Mouse (Mus musculus): Measurements from ENCODE around the gene Mybpc1. TPM values are rescaled to one million over a fixed set of nuclear protein-coding genes. Genes with fewer than 3 reads are reported as not detected.
A peak's percentile ranks its signal among the peaks of the same experiment; 100 is the strongest.

Gene Mybpc1
- total RNA-seq (2015) (not detected in 2 replicates), total RNA-seq (2017) (not detected in 2 replicates)

- ATAC-seq (ENCODE audit: poor library complexity, severe bottlenecking): no peak
Measured at GRCm38 (mm10) chr10:88604943-88605342, at the start of gene Mybpc1. Mybpc1 (minus strand) TSS chr10:88605152.

GRCm38 (mm10) chr10:88645448-88645847 is 40.5 kb upstream of the Mybpc1 start:
- no peak for ATAC-seq (ENCODE audit: poor library complexity, severe bottlenecking)

- ATAC-seq (ENCODE audit: poor library complexity, severe bottlenecking): no peak
Measured at GRCm38 (mm10) chr10:88631330-88631953, 26.5 kb upstream of the Mybpc1 start.

- no peak for ATAC-seq (ENCODE audit: poor library complexity, severe bottlenecking)
Measured at GRCm38 (mm10) chr10:88630663-88631329, 25.8 kb upstream of the Mybpc1 start.

- ATAC-seq (ENCODE audit: poor library complexity, severe bottlenecking): no peak
Measured at GRCm38 (mm10) chr10:88627052-88627451, 22.1 kb upstream of the Mybpc1 start.

GRCm38 (mm10) chr10:88626176-88626575 is 21.2 kb upstream of the Mybpc1 start:
- no peak for ATAC-seq (ENCODE audit: poor library complexity, severe bottlenecking)

- ATAC-seq (ENCODE audit: poor library complexity, severe bottlenecking): no peak
Measured at GRCm38 (mm10) chr10:88624300-88624699, 19.3 kb upstream of the Mybpc1 start.

GRCm38 (mm10) chr10:88622624-88623023 is 17.7 kb upstream of the Mybpc1 start:
- peak; percentile 35; the same call in 1 of the 2 replicates for ATAC-seq (ENCODE audit: poor library complexity, severe bottlenecking)

GRCm38 (mm10) chr10:88620809-88621208 is 15.9 kb upstream of the Mybpc1 start:
- no peak for ATAC-seq (ENCODE audit: poor library complexity, severe bottlenecking)

GRCm38 (mm10) chr10:88613051-88613450 is 8.1 kb upstream of the Mybpc1 start:
- ATAC-seq (ENCODE audit: poor library complexity, severe bottlenecking): no peak

- ATAC-seq (ENCODE audit: poor library complexity, severe bottlenecking): no peak
Measured at GRCm38 (mm10) chr10:88606686-88607085, 1.7 kb upstream of the Mybpc1 start.

GRCm38 (mm10) chr10:88606065-88606464 is 1.1 kb upstream of the Mybpc1 start:
- ATAC-seq (ENCODE audit: poor library complexity, severe bottlenecking): no peak

GRCm38 (mm10) chr10:88603773-88604172 is 1.2 kb downstream of the Mybpc1 start:
- no peak for ATAC-seq (ENCODE audit: poor library complexity, severe bottlenecking)

- no peak for ATAC-seq (ENCODE audit: poor library complexity, severe bottlenecking)
Measured at GRCm38 (mm10) chr10:88603256-88603655, 1.7 kb downstream of the Mybpc1 start.

- no peak for ATAC-seq (ENCODE audit: poor library complexity, severe bottlenecking)
Measured at GRCm38 (mm10) chr10:88600591-88600990, 4.4 kb downstream of the Mybpc1 start.

GRCm38 (mm10) chr10:88592316-88592715 is 12.6 kb downstream of the Mybpc1 start:
- no peak for ATAC-seq (ENCODE audit: poor library complexity, severe bottlenecking)

- ATAC-seq (ENCODE audit: poor library complexity, severe bottlenecking): no peak
Measured at GRCm38 (mm10) chr10:88591042-88591441, 13.9 kb downstream of the Mybpc1 start.

GRCm38 (mm10) chr10:88584469-88584868 is 20.5 kb downstream of the Mybpc1 start:
- peak; percentile 80 for ATAC-seq (ENCODE audit: poor library complexity, severe bottlenecking)

GRCm38 (mm10) chr10:88580786-88581185 is 24.2 kb downstream of the Mybpc1 start:
- ATAC-seq (ENCODE audit: poor library complexity, severe bottlenecking): no peak

GRCm38 (mm10) chr10:88578651-88579050 is 26.3 kb downstream of the Mybpc1 start:
- peak; percentile 93 for ATAC-seq (ENCODE audit: poor library complexity, severe bottlenecking)

GRCm38 (mm10) chr10:88574115-88574635 is 30.8 kb downstream of the Mybpc1 start:
- no peak for ATAC-seq (ENCODE audit: poor library complexity, severe bottlenecking)

GRCm38 (mm10) chr10:88572123-88572522 is 32.8 kb downstream of the Mybpc1 start:
- ATAC-seq (ENCODE audit: poor library complexity, severe bottlenecking): no peak
